Mouse (Mus musculus) cerebellum, adult 2 months (tissue): ENCODE measurements around the gene Cd59b.

Source experiments
- CTCF ChIP-seq: fragments of 200-500 bp; IDR thresholded peaks from 2 replicates; pipeline ENCODE4 v1.5.1; 2011; ENCODE audit warnings: low read depth, mild to moderate bottlenecking, control low read depth, low read length, moderate library complexity, borderline replicate concordance; ENCODE audit not compliant: insufficient read depth
- POLR2A ChIP-seq: fragments of 200-500 bp; IDR thresholded peaks from 2 replicates; pipeline ENCODE4 v1.6.1; 2011; ENCODE audit warnings: low read length, control low read depth, borderline replicate concordance; ENCODE audit not compliant: insufficient read depth

DNA sequence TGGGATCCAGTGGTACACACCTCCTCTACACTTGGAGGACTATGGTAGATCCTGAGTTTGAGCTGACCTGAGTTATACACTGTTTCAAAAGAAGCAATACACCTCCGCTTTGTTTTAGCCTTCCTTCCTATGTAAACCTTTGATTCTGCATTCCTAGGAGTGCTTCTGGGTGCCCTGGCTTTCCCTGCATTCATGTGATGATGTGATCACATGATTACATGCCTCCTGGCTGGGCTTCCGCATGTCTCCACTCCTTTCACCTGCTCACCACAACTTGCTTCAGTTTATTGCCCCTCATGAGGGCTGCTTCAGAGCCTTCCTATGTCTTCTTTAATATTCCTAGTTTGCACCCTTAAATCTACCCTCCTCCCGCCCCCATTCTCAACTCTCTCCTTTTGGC, 37.6 kb upstream of the Cd59b start:
- TF ChIP-seq CTCF: no peak
- TF ChIP-seq POLR2A: no peak
